ENCODE assay signal across 11 mouse cellular contexts in the genomic region with DNA sequence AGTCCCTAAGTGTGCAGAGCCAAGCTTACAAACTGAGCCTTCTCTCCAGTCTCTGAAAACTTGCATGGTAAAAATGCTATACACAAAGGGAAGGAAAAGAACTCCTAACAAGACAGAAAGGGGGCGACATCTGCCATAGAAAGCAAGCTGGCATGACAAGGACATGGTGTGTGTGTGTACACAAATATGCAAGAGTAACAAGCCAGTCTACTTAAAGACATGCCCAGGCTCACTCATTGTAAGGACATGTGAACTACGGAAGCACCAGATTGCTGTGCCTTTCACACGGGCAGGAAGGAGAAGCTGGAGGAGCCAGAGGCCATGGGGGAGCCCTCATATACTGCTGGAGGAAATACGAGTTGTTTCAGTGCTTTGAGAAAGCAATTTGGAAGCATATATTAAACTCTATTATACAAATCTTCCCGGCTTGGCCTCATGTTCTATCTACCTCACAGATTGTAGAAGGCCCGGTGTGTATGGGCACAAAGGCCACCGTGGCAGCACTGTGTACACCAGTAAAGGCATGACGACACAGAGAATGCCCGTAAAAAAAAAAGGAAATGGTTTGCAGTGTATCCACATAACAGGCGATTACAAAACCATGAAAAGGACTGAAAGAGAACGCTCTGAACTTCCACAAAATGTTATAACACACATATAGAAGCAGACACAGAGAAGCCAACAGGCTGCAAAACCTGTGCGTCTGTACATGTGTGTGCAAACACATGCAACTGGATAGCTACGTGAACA. TPM values are rescaled to one million over a fixed set of nuclear protein-coding genes. Genes with fewer than 3 reads are reported as not detected.
DNase-seq lines count a peak whose midpoint lies in the region; ATAC-seq and TF ChIP-seq lines count a peak whose summit lies in the region.
"Had no signal": no experiment of that assay in that cellular context is flagged by ENCODE, and none has a peak within 500 bp of the region (broad histone marks: within the 10 kb centered on the region; RNA-seq: fewer than 3 reads in every experiment).

No protein-coding gene starts in this region.

- WGBS in lung, embryonic 15.5 days = 65% methylated on average over 13 of the region's 13 CpGs
- 49% methylated on average over 13 of the region's 13 CpGs for WGBS in limb, embryonic 13.5 days
- WGBS in intestine, embryonic 16.5 days = 72% methylated on average over 13 of the region's 13 CpGs

- no peak overlapping the region for H3K9ac ChIP-seq in lung, embryonic 15.5 days
- H3K9ac ChIP-seq in limb, embryonic 13.5 days = no peak overlapping the region
- no peak overlapping the region for H3K9ac ChIP-seq in intestine, embryonic 16.5 days (ENCODE audit: low read depth, low read length)
- H3K9ac ChIP-seq: hindbrain, embryonic 12.5 days; limb, embryonic 12.5 days had no signal

- H3K9me3 ChIP-seq in lung, embryonic 15.5 days = no peaks in the 10 kb centered on the region
- no peaks in the 10 kb centered on the region for H3K9me3 ChIP-seq in limb, embryonic 13.5 days
- no peaks in the 10 kb centered on the region for H3K9me3 ChIP-seq in intestine, embryonic 16.5 days (ENCODE audit: control insufficient read depth, low read length)
- H3K9me3 ChIP-seq: hindbrain, embryonic 12.5 days; limb, embryonic 12.5 days had no signal

- peaks cover 47% of the 10 kb centered on the region for H3K4me1 ChIP-seq in lung, embryonic 15.5 days
- peaks cover 23% of the 10 kb centered on the region for H3K4me1 ChIP-seq in limb, embryonic 13.5 days
- H3K4me1 ChIP-seq in intestine, embryonic 16.5 days (ENCODE audit: control insufficient read depth, insufficient read depth, low read length) = peaks cover 6% of the 10 kb centered on the region; the same call in 1 of the 2 replicates
- H3K4me1 ChIP-seq: hindbrain, embryonic 12.5 days had no signal

- no peak overlapping the region for H3K4me2 ChIP-seq in lung, embryonic 15.5 days
- no peak overlapping the region for H3K4me2 ChIP-seq in limb, embryonic 13.5 days (replicated peaks)
- H3K4me2 ChIP-seq in intestine, embryonic 16.5 days (ENCODE audit: low read depth, low read length) = no peak overlapping the region
- H3K4me2 ChIP-seq: hindbrain, embryonic 12.5 days; limb, embryonic 12.5 days had no signal

- peak; percentile 40; the same call in 1 of the 2 replicates for TF ChIP-seq CTCF in gastrocnemius, adult 2 months (IDR thresholded peaks at IDR 0.05)

- peak overlapping the region; percentile 94 for H3K27ac ChIP-seq in gastrocnemius, adult 2 months
- H3K27ac ChIP-seq in lung, embryonic 15.5 days = peak overlapping the region; percentile 16; the same call in 1 of the 2 replicates
- peak overlapping the region; percentile 33; the same call in 1 of the 2 replicates for H3K27ac ChIP-seq in limb, embryonic 13.5 days
- no peak overlapping the region; the same call in 1 of the 2 replicates for H3K27ac ChIP-seq in intestine, embryonic 16.5 days (ENCODE audit: low read length)
- H3K27ac ChIP-seq: hindbrain, embryonic 12.5 days; limb, embryonic 12.5 days had no signal

- H3K36me3 ChIP-seq in lung, embryonic 15.5 days = no peaks in the 10 kb centered on the region
- H3K36me3 ChIP-seq in limb, embryonic 13.5 days = no peaks in the 10 kb centered on the region
- no peaks in the 10 kb centered on the region for H3K36me3 ChIP-seq in intestine, embryonic 16.5 days (ENCODE audit: control insufficient read depth, insufficient read depth, low read length)
- H3K36me3 ChIP-seq: hindbrain, embryonic 12.5 days; limb, embryonic 12.5 days had no signal

- no peak overlapping the region for H3K4me3 ChIP-seq in gastrocnemius, adult 2 months
- H3K4me3 ChIP-seq in lung, embryonic 15.5 days = no peak overlapping the region
- H3K4me3 ChIP-seq in limb, embryonic 13.5 days = no peak overlapping the region
- no peak overlapping the region for H3K4me3 ChIP-seq in intestine, embryonic 16.5 days (ENCODE audit: low read length)
- H3K4me3 ChIP-seq: hindbrain, embryonic 12.5 days; limb, embryonic 12.5 days had no signal

- H3K27me3 ChIP-seq in lung, embryonic 15.5 days = no peaks in the 10 kb centered on the region
- no peaks in the 10 kb centered on the region for H3K27me3 ChIP-seq in limb, embryonic 13.5 days
- no peaks in the 10 kb centered on the region for H3K27me3 ChIP-seq in intestine, embryonic 16.5 days (replicated peaks; ENCODE audit: control insufficient read depth, insufficient read depth, low read length)
- H3K27me3 ChIP-seq: hindbrain, embryonic 12.5 days; limb, embryonic 12.5 days had no signal

- no peak for DNase-seq in gastrocnemius, adult 2 months
- DNase-seq in gastrocnemius, postnatal 4 days (ENCODE audit: low spot score in 2 of 2) = no peak
- DNase-seq in lung, postnatal 14 days = no peak
- no peak for DNase-seq in frontal cortex, postnatal 25 days (ENCODE audit: low spot score in 2 of 2)
- DNase-seq: thymus, postnatal 25 days had no signal

- intact Hi-C loops in gastrocnemius, adult 2 months (cut with DNase I) = loop anchor here (2.0 kb wide), 1 partner anchor 26 kb away; no protein-coding TSS in a partner anchor

- no peak for ATAC-seq in lung, embryonic 15.5 days (ENCODE audit: borderline replicate concordance, extremely low read depth, low FRiP score, low TSS enrichment)
- ATAC-seq in limb, embryonic 13.5 days (ENCODE audit: low FRiP score, low read depth) = no peak
- peak; percentile 66 for ATAC-seq in monocyte, adult 5-6 weeks (replicated peaks; ENCODE audit: insufficient number of reproducible peaks, low FRiP score, low TSS enrichment, poor library complexity, severe bottlenecking)
- ATAC-seq in intestine, embryonic 16.5 days = no peak

RNA-seq across cellular contexts. Expression of gene Rcsd1, which starts 28.3 kb away (rescaled TPM):
- total RNA-seq in gastrocnemius, adult 2 months (2021) = 10 to 100 TPM; 93.3 to 95.0 TPM
- total RNA-seq in gastrocnemius, postnatal 4 days (2021) = 100 to 1,000 TPM; 108 to 126 TPM
- 37.8 and 42.8 TPM in 2 replicates for polyA plus RNA-seq in lung, embryonic 15.5 days (2015; fragmentation: Nextera tagmentation; extraction: Ambion mirVana)
- polyA plus RNA-seq in limb, embryonic 13.5 days (2015; fragmentation: Nextera tagmentation; extraction: Ambion mirVana) = 16.2 and 16.3 TPM in 2 replicates
- 85.7 to 143 TPM (median 87.9 TPM) in 3 replicates for total RNA-seq in monocyte, adult 5-6 weeks (2017)
- polyA plus RNA-seq in intestine, embryonic 16.5 days (2015; fragmentation: Nextera tagmentation; extraction: Ambion mirVana) = 28.7 and 32.4 TPM in 2 replicates

RNA-seq across cellular contexts. Expression of gene Mpzl1, which starts 46.9 kb away (rescaled TPM):
- 1 to 10 TPM; 7.0 to 8.7 TPM for total RNA-seq in gastrocnemius, adult 2 months (2021)
- 10 to 100 TPM; 57.2 to 61.3 TPM for total RNA-seq in gastrocnemius, postnatal 4 days (2021)
- polyA plus RNA-seq in lung, embryonic 15.5 days (2015; fragmentation: Nextera tagmentation; extraction: Ambion mirVana) = 193 and 203 TPM in 2 replicates
- 196 TPM in 2 replicates for polyA plus RNA-seq in limb, embryonic 13.5 days (2015; fragmentation: Nextera tagmentation; extraction: Ambion mirVana)
- not detected in 3 replicates for total RNA-seq in monocyte, adult 5-6 weeks (2017)
- polyA plus RNA-seq in intestine, embryonic 16.5 days (2015; fragmentation: Nextera tagmentation; extraction: Ambion mirVana) = 103 and 110 TPM in 2 replicates

Comparison
In these comparisons a context has a peak if more than half of its experiments do, and no peak if none do; other contexts are left out.
1. RNA of gene Mpzl1, which starts 46.9 kb away (total RNA-seq): 57.2 to 61.3 TPM in gastrocnemius, postnatal 4 days; 7.0 to 8.7 TPM in gastrocnemius, adult 2 months and not detected in monocyte, adult 5-6 weeks; every median in the first group is over 4 times any median in the second.